Mouse (Mus musculus) adrenal gland, adult 8-10 months (tissue): ENCODE results near the gene Olfr473. TPM values are rescaled to one million over a fixed set of nuclear protein-coding genes. Genes with fewer than 3 reads are reported as not detected.
"Not testable (repeated sequence)": the region's sequence is repeated elsewhere in the genome, so short reads cannot be mapped to it uniquely, and the experiment has no call there.

Source experiments
- DNase-seq: peaks from one replicate; pipeline ENCODE4 v3.0.0; 2022
- total RNA-seq, 4 experiments: library from RNA; stranded (reverse); gene quantifications; 2 replicates each; pipeline ENCODE4 v1.2.4; 2022

Gene Olfr473
- not detected for total RNA-seq

DNA sequence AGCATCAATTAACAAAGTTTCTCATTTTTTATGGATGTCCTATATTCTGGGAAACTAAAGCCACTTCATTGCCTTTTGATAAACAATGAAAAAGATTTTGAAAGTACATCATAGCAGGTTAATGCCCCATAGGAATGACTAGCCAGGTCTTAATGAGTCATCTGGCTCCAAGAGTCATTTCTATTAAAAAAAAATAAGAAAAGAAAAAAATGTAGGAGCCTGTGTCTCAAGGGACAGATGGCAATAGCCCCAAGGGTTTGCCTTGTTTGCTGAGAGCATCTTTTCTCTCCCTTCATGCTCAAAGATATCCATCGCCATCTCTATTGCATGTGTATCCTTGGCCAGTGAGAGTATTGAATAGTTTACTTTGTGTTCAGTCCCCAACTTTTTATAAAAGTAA lies at the start of gene Olfr473:
Gene Olfr473 (plus strand): TSS at position 301 of the 400 bp plus-strand sequence.
- DNase-seq, result no peak

DNA sequence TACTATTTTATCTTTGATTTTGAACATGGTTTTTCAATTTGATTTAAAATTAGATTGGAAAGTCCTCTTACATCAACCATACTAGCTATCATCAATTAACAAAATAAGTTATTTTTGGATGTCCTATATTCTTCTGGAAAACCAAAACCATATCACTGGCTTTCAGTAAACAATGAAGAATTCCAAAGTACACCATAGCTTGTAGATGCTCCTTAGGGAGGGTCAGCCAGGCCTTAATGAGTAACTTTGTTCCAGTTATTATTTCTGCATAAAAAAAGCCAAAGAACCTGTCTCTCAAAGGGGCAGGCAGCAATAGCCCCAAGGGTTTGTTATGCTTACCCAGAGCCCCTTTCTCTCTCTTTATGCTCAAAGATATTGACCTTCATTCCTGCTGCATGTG lies 32.6 kb upstream of the Olfr473 start, which contains the start of gene Olfr472:
Gene Olfr472 (plus strand): TSS at position 301 of the 400 bp plus-strand sequence.
- no peak for DNase-seq

DNA sequence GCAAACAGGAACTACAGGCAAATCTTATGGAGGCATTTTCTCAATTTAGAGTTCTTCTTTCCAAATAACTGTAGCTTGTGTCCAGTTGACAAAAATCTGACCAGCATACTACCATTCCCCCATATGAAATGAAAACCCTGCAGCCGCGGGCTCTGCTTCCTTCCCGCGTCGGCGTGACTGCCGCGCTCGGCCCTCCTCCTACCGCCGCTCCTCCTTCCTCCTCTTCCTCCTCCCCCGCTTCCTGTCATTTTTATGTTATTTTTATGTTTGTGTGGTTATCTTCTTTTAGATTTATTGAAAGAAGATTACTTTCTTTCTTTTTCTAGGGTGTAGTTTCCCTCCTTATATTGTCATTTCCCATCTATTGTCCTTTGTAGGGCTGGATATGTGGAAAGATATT lies 22.3 kb downstream of the Olfr473 start:
- not testable (repeated sequence) for DNase-seq

DNA sequence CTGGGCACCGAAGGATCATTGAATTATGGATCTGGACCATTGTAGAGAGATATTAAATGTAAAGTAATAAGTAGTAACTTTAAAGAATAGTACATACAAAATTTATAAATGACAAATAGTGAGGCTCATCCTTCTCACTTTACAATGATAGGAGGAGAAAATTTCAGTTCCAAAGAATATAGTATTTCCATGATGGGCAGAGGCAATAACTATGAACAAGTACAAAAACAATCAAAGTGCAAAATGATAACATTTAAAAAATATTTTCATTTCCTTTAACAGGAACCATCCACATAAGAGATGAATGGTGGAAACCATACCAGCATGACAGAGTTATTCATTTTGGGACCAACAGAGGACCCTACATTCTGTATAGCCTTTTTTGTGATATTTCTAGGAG lies 24.1 kb downstream of the Olfr473 start, which contains the start of gene Olfr474:
Gene Olfr474 (plus strand): TSS at position 301 of the 400 bp plus-strand sequence.
- DNase-seq, result no peak

DNA sequence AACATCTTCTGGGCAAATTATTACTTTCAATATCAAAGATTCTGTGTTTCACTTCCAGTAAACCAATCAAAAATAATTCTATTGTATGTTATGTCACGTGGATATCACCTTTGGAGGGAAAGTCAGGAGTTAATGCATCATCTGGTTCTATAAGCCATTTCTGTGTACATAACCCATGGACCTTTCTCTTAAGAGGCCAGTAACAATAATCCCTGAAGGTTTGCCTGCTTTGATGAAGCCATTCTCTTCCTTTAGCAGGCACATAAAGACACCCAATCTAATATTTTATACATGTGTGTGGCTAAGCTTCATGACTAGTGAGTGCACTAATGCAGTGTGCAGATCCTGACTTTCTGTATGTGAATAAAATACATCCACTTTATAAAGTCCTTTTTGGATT lies 34.3 kb downstream of the Olfr473 start, which contains the start of gene Olfr476:
Gene Olfr476 (plus strand): TSS at position 301 of the 400 bp plus-strand sequence.
- no peak for DNase-seq

Other genes with a start within 250 kb of the Olfr473 start
- not detected for gene Cyb5r2, start 172.4 kb upstream of the Olfr473 start, total RNA-seq
- not detected for gene Ovch2, start 129.2 kb upstream of the Olfr473 start, total RNA-seq
- not detected for gene Olfr467, start 118.2 kb upstream of the Olfr473 start, total RNA-seq
- not detected for gene Olfr469, start 104.9 kb upstream of the Olfr473 start, total RNA-seq
- not detected for gene Olfr470, start 83.0 kb upstream of the Olfr473 start, total RNA-seq
- gene Olfr472, start 32.5 kb upstream of the Olfr473 start, total RNA-seq, result not detected
- gene Olfr474, start 24.2 kb downstream of the Olfr473 start, total RNA-seq, result not detected
- gene Olfr476, start 34.4 kb downstream of the Olfr473 start, total RNA-seq, result not detected
- under 1 TPM in 1 of 4 experiments, not detected in 3; 0.12 TPM for gene Olfr477, start 56.2 kb downstream of the Olfr473 start, total RNA-seq
- not detected for gene Olfr478, start 103.5 kb downstream of the Olfr473 start, total RNA-seq
- not detected for gene Olfr479, start 120.2 kb downstream of the Olfr473 start, total RNA-seq
- gene Olfr480, start 136.9 kb downstream of the Olfr473 start, total RNA-seq, result not detected
- gene Olfr481, start 149.4 kb downstream of the Olfr473 start, total RNA-seq, result not detected
- gene Olfr482, start 167.1 kb downstream of the Olfr473 start, total RNA-seq, result 1 to 10 TPM; 1.2 to 1.8 (median 1.7) TPM
- not detected for gene Olfr483, start 170.4 kb downstream of the Olfr473 start, total RNA-seq
- gene Olfr484, start 197.0 kb downstream of the Olfr473 start, total RNA-seq, result not detected
- not detected for gene Olfr485, start 229.4 kb downstream of the Olfr473 start, total RNA-seq
- not detected for gene Olfr486, start 242.3 kb downstream of the Olfr473 start, total RNA-seq